Mouse (Mus musculus) forebrain, embryonic 14.5 days (tissue): ENCODE measurements around the gene Kif13a. TPM values are rescaled to one million over a fixed set of nuclear protein-coding genes. Genes with fewer than 3 reads are reported as not detected.

Source experiments
- ATAC-seq: fragments of 200-750 bp; cut with Nextera tagmentation; 2 replicates; pipeline ENCODE4 v1.8.0; 2017; ENCODE audit warnings: mild to moderate bottlenecking, moderate library complexity
- DNase-seq: peaks from one replicate; pipeline ENCODE4 v3.0.0-alpha.2; 2015; ENCODE audit warnings: low spot score
- H3K27ac ChIP-seq: fragments of 300-500 bp; sonication (generic); 2 replicates; pipeline ENCODE4 v1.5.1; 2014; ENCODE audit warnings: low read depth, mild to moderate bottlenecking, control low read depth, low read length, moderate library complexity
- H3K27me3 ChIP-seq: fragments of 300-500 bp; sonication (generic); replicated peaks from 2 replicates; pipeline ENCODE4 v1.6.1; 2014; ENCODE audit warnings: low read length, control low read depth, mixed read lengths; ENCODE audit not compliant: control insufficient read depth, insufficient read depth
- H3K36me3 ChIP-seq: fragments of 300-500 bp; sonication (generic); 2 replicates; pipeline ENCODE4 v1.6.1; 2014; ENCODE audit warnings: low read length, control low read depth; ENCODE audit not compliant: control insufficient read depth, insufficient read depth
- H3K4me1 ChIP-seq: fragments of 300-500 bp; sonication (generic); 2 replicates; pipeline ENCODE4 v1.6.1; 2014; ENCODE audit warnings: antibody characterized with exemption, low read length, control low read depth; ENCODE audit not compliant: control insufficient read depth, insufficient read depth
- H3K4me2 ChIP-seq: fragments of 300-500 bp; sonication (generic); 2 replicates; pipeline ENCODE4 v1.6.1; 2014; ENCODE audit warnings: mild to moderate bottlenecking, control low read depth, low read length
- H3K4me3 ChIP-seq: fragments of 300-500 bp; sonication (generic); 2 replicates; pipeline ENCODE4 v1.5.1; 2014; ENCODE audit warnings: low read depth, low read length, control low read depth
- H3K9ac ChIP-seq: fragments of 300-500 bp; sonication (generic); 2 replicates; pipeline ENCODE4 v1.6.1; 2014; ENCODE audit warnings: mild to moderate bottlenecking, low read length, control low read depth, moderate library complexity
- H3K9me3 ChIP-seq: fragments of 300-500 bp; sonication (generic); replicated peaks from 2 replicates; pipeline ENCODE4 v1.6.1; 2016; ENCODE audit warnings: low read length, control low read depth, mixed read lengths; ENCODE audit not compliant: control insufficient read depth
- WGBS: fragments of 180-500 bp; shearing (Covaris S2); extraction: QIAGEN DNeasy Blood & Tissue Kit; methylation state at CpG from one replicate; pipeline ENCODE4 v1.1.7; 2014; 5-methylcytosine and 5-hydroxymethylcytosine counted together
- polyA plus RNA-seq: library from polyadenylated mRNA; unstranded; fragments of >200 nt; fragmentation: Nextera tagmentation; extraction: Ambion mirVana; gene quantifications from 2 replicates; pipeline ENCODE4 v1.2.1, GENCODE M21; 2014

Kif13a gene
- polyA plus RNA-seq, 1 experiment from 2014 or later, result 7.1 TPM

DNA sequence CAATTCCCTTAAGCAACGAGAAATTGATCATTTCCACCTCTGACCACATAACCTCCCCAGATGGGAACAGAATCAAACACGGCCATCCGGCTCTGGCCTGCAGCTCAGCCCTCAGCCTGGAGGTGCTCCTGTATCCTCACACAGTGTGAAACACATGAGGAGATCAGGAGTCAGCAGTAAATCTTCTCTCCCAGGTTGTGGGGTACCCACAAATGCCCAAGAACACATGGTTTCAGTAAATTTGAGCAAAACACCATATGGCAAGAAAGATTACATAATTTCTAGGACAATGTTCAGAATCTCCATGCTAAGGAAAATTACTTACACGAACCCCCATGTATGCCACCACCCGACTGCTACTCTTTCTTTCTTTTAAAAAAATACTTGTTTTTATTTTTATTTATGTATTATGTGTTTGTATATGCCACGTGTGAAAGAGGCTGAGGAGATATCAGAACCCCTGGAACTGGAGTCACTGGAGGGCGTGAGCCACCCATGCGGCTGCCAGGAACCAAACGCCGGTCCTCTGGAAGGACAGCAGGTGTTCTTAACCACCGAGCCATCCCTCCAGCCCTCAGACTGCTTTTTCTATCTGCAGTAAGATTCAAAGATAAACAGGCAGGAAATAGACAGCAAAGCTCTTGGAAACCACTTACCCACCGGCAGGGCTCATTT lies 85.0 kb downstream of the Kif13a start:
- Histone ChIP-seq H3K9ac (no peak overlapping the region), H3K4me3 (no peak overlapping the region), H3K27ac (no peak overlapping the region), H3K9me3 (no peaks in the 10 kb centered on the region), H3K27me3 (no peaks in the 10 kb centered on the region), H3K4me1 (no peaks in the 10 kb centered on the region), H3K4me2 (no peak overlapping the region), H3K36me3 (0 out of 2 replicates have a peak, but pooled peaks cover 2% of the 10 kb centered on the region)
- DNase-seq, result no peak
- WGBS, result 88% methylated on average over 12 of the region's 12 CpGs
- ATAC-seq, result no peak

DNA sequence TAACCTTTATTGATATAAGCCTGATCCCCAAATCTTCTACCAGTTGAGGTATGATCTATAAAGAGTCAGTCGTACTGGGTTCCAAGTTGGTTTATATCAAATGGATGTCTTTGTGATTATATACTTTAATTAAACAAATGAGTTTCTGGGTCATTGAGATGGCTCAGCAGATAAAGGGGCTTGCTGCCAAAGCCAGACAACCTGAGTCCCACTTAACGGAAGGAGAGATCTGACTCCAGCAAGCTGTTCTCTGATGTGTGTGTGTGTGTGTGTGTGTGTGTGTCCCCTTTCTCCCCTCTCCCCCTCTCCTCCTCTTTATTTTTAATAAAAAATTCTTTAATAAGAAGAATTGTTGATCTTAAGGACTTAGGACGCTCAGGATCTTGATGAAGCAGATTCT lies 86.0 kb downstream of the Kif13a start:
- no peaks in the 10 kb centered on the region for H3K9me3 ChIP-seq
- 72% methylated on average over 3 of the region's 3 CpGs for WGBS
- ATAC-seq, result no peak

DNA sequence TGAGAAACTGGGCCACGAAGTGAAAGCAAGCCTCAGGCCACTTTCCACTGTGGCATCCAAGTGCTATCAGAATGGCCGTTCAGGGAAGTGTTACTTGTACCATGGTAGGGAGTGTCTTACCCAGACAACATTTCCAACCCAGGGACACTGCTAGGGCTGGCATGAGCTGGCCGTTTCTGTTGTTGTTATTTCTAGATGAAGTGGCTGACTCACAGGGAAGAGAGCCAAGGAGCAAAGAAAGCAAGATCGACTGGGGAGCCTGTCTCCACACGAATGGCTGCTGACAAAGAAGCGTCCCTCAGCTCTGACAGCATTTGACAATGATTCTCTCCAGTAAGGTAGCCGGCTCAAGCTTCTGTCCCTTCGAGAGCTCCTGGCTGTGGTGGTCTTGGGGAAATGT lies 87.5 kb downstream of the Kif13a start:
- Histone ChIP-seq H3K27ac (no peak overlapping the region), H3K9me3 (no peaks in the 10 kb centered on the region), H3K4me3 (no peak overlapping the region), H3K9ac (no peak overlapping the region), H3K4me1 (no peaks in the 10 kb centered on the region), H3K4me2 (no peak overlapping the region), H3K36me3 (0 out of 2 replicates have a peak, but pooled peaks cover 2% of the 10 kb centered on the region), H3K27me3 (no peaks in the 10 kb centered on the region)
- DNase-seq, result no peak
- WGBS, result 69% methylated on average over 8 of the region's 8 CpGs
- no peak for ATAC-seq

More for the DNA sequence above, 86.0 kb downstream of the Kif13a start:
- no peaks in the 10 kb centered on the region for H3K27me3 ChIP-seq
- no peak overlapping the region for H3K4me3 ChIP-seq
- H3K4me2 ChIP-seq, result no peak overlapping the region
- H3K27ac ChIP-seq, result no peak overlapping the region
- H3K36me3 ChIP-seq, result 0 out of 2 replicates have a peak, but pooled peaks cover 2% of the 10 kb centered on the region
- H3K4me1 ChIP-seq, result no peaks in the 10 kb centered on the region
- H3K9ac ChIP-seq, result no peak overlapping the region
- no peak for DNase-seq

DNA sequence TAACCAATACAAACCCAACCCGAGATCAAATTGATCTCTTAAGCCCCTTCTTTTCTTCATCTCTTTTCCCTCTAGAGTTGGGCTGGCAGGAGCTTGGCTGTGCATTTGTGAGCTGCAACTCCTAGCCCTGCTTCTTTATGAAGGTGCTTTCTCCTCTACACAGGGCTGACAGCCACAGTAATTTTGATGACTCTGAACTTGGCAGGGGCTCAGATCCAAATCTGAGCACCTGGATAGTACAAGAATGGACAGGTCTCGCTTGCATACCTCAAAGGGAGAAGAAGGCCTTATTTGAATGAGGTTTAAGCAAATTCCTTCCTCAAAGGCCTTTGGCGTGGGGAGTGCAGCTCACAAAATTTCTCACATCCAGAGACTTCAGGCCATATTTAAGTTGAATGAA lies 88.0 kb downstream of the Kif13a start:
- WGBS, result 67% methylated on average over 3 of the region's 3 CpGs
- Histone ChIP-seq H3K9me3 (no peaks in the 10 kb centered on the region), H3K4me3 (no peak overlapping the region), H3K36me3 (0 out of 2 replicates have a peak, but pooled peaks cover 2% of the 10 kb centered on the region), H3K4me2 (no peak overlapping the region), H3K9ac (no peak overlapping the region), H3K27ac (no peak overlapping the region), H3K27me3 (no peaks in the 10 kb centered on the region), H3K4me1 (no peaks in the 10 kb centered on the region)
- no peak for DNase-seq
- ATAC-seq, result no peak

DNA sequence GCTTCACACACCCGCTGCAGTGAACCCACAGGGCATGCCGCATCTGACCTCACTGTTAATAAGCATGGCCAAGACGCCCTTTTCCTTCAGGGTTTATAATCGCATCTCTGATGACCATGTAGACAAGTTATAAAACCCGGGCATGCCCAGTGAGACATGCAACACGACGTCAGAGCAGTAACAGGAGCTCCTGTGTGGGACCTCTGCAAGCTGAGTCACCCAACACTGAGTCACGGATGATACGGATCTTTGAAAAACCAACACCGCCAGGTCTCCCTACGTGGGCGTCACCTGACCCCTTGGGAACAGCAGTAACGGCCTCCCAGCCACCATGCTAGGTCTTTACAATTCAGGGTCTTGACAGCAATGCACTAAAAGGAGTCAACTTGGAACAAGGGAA lies 89.0 kb downstream of the Kif13a start:
- WGBS, result 93% methylated on average over 13 of the region's 13 CpGs
- Histone ChIP-seq H3K27ac (no peak overlapping the region), H3K4me1 (no peaks in the 10 kb centered on the region), H3K36me3 (0 out of 2 replicates have a peak, but pooled peaks cover 2% of the 10 kb centered on the region), H3K27me3 (no peaks in the 10 kb centered on the region), H3K9ac (no peak overlapping the region), H3K9me3 (no peaks in the 10 kb centered on the region), H3K4me2 (no peak overlapping the region), H3K4me3 (no peak overlapping the region)
- ATAC-seq (no peak), DNase-seq (no peak)

DNA sequence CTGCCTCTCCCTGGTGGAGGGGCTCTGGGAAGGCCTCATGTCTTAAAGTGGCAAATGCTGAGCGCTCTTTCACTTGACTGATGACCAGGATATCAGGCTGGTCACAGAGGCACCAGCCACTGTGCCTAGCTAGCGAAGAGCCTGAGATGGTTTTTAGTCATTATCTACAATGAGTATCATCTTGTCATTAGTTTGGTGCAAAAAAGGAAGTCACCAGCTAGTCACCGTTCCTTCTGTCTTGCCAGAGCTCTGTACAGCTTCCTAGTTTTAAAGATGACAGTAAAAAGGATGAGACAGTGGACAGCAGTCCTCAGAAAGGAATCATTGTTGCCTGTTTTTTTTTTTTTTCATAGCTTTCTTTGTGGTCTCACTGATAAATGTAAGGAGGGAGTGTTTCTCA lies 90.4 kb downstream of the Kif13a start:
- Histone ChIP-seq H3K27ac (no peak overlapping the region), H3K4me1 (no peaks in the 10 kb centered on the region), H3K4me2 (no peak overlapping the region), H3K4me3 (no peak overlapping the region), H3K9ac (no peak overlapping the region), H3K36me3 (no peaks in the 10 kb centered on the region), H3K27me3 (no peaks in the 10 kb centered on the region), H3K9me3 (no peaks in the 10 kb centered on the region)
- DNase-seq (no peak), ATAC-seq (no peak)
- 95% methylated on average over 3 of the region's 3 CpGs for WGBS

DNA sequence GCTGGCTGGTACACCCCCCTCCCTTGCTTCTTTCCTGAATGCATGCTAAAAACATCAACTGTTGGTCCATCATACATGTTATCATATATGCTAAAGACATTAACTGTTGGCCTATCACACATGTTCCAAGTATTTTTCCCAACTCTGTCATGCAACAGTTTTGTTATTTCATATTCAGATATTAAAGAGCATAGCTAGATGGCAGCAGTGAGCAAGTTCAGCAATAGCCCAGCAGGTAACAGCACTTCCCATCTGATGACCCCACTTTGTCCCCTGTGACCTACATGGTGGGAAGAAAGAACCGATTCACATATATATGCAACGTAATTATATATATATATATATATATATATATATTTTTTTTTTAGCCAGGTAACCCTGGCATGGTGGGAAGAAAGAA lies 91.1 kb downstream of the Kif13a start:
- Histone ChIP-seq H3K4me1 (no peaks in the 10 kb centered on the region), H3K4me2 (no peak overlapping the region), H3K9me3 (no peaks in the 10 kb centered on the region), H3K4me3 (no peak overlapping the region), H3K27ac (no peak overlapping the region), H3K27me3 (no peaks in the 10 kb centered on the region), H3K36me3 (no peaks in the 10 kb centered on the region), H3K9ac (no peak overlapping the region)
- DNase-seq (peak; percentile 65), ATAC-seq (no peak)
- WGBS, result 74% methylated on average over 2 of the region's 2 CpGs

DNA sequence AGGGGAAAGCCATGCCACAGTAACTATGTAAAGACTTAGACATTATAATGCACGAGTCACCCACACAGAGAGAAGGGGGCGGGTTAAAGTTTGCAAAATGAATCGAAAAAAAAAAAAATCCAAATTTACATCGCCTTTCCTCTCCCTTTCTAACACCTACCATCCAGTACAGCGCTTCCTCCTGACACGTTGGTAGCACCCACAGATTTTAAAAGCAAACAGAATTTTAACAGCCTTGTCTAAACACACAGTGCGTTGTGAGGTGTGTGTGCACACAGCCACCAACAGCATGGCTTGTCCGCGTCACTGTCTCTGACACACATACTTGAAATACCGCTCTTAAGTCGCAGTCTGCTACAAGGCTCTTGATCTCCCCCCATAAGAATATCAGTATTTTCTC lies 94.3 kb downstream of the Kif13a start:
- 95% methylated on average over 11 of the region's 11 CpGs for WGBS
- H3K4me1 ChIP-seq, result no peaks in the 10 kb centered on the region
- no peak overlapping the region for H3K4me2 ChIP-seq
- no peak overlapping the region for H3K27ac ChIP-seq
- ATAC-seq (no peak), DNase-seq (no peak)
- H3K9me3 ChIP-seq, result no peaks in the 10 kb centered on the region
- H3K4me3 ChIP-seq, result no peak overlapping the region
- no peaks in the 10 kb centered on the region for H3K27me3 ChIP-seq
- peaks cover 8% of the 10 kb centered on the region; the same call in 1 of the 2 replicates for H3K36me3 ChIP-seq
- H3K9ac ChIP-seq, result no peak overlapping the region

DNA sequence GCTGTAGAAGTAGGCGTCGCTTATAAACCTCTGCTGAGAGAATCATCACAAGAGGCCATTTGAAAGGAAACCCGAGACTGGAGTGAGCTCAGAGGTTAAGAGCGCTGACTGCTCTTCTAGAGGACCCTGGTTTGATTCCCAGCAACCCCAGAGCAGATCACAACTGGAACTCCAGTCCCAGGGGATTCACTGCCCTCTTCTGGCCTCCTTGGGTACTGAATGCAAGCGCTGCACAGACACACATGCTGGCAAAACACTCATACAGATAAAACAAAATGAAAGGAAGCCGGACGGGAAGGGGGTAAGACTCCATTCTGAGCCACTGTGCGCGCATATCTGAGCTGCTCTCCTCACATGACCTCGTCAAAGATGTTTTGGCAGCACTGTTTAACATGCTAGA lies 94.9 kb downstream of the Kif13a start:
- H3K4me1 ChIP-seq, result no peaks in the 10 kb centered on the region
- no peak for DNase-seq
- H3K9me3 ChIP-seq, result no peaks in the 10 kb centered on the region
- 91% methylated on average over 10 of the region's 10 CpGs for WGBS
- H3K27me3 ChIP-seq, result no peaks in the 10 kb centered on the region
- H3K4me2 ChIP-seq, result no peak overlapping the region
- no peak for ATAC-seq
- no peak overlapping the region for H3K4me3 ChIP-seq
- H3K27ac ChIP-seq, result no peak overlapping the region
- peaks cover 8% of the 10 kb centered on the region; the same call in 1 of the 2 replicates for H3K36me3 ChIP-seq
- no peak overlapping the region for H3K9ac ChIP-seq
